Mouse (Mus musculus): Measurements from ENCODE around the gene Olfr592. TPM values are rescaled to one million over a fixed set of nuclear protein-coding genes. Genes with fewer than 3 reads are reported as not detected.
"Not testable (repeated sequence)": the region's sequence is repeated elsewhere in the genome, so short reads cannot be mapped to it uniquely, and the experiment has no call there.

Olfr592 gene
- not detected in 2 replicates for polyA plus RNA-seq (2012; rRNA removed)

DNA sequence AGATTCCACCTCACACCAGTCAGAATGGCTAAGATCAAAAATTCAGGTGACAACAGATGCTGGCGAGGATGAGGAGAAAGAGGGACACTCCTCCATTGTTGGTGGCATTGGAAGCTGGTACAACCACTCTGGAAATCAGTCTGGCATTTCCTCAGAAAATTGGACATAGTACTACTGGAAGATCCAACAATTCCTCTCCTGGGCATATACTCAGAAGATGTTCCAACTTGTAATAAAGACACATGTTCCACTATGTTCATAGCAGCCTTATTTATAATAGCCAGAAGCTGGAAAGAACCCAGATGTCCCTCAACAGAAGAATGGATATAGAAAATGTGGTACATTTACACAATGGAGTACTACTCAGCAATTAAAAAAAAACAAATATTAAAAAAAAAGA lies at the start of gene Olfr592:
Gene Olfr592 (plus strand): TSS at position 301 of the 400 bp plus-strand sequence.
- not testable (repeated sequence) for H3K4me1 ChIP-seq (ENCODE audit: control insufficient read depth, insufficient read depth, insufficient read length, low read length); H3K27ac ChIP-seq (ENCODE audit: insufficient read depth, low read depth, low read length); H3K4me3 ChIP-seq (ENCODE audit: low read depth, low read length); H3K27me3 ChIP-seq (ENCODE audit: control insufficient read depth, insufficient read depth, low read length); H3K36me3 ChIP-seq (ENCODE audit: control insufficient read depth, insufficient read depth, low read length)
- WGBS: 83% methylated on average over 1 of the region's 1 CpGs

DNA sequence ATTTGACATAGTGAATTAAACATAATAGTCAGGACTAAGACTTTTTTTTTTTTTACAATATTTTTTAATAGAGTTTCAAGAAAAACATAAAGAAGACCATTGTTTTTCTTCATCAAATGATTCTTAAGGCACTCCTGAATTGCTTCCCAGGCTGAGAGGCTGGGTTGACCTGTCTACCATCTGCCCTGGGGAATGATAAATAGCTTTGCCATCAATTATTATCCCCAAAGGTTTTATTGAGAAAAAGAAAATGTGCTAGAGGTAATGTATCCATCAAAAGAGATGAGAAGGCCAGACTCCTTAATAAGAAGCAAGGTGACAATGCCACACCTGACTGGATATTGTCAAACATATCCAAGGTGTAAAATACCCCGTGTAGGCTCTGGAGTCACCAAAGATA lies 44.0 kb upstream of the Olfr592 start, which contains the start of gene Olfr588-ps1:
Gene Olfr588-ps1 (plus strand): TSS at position 301 of the 400 bp plus-strand sequence.
- no peaks in the 10 kb centered on the region for H3K36me3 ChIP-seq (ENCODE audit: control insufficient read depth, insufficient read depth, low read length)
- H3K4me3 ChIP-seq (ENCODE audit: low read depth, low read length): no peak within 1 kb of the TSS
- H3K27me3 ChIP-seq (ENCODE audit: control insufficient read depth, insufficient read depth, low read length): no peaks in the 10 kb centered on the region
- H3K27ac ChIP-seq (ENCODE audit: insufficient read depth, low read depth, low read length): no peak within 1 kb of the TSS
- WGBS: 77% methylated on average over 1 of the region's 1 CpGs
- no peaks in the 10 kb centered on the region for H3K4me1 ChIP-seq (ENCODE audit: control insufficient read depth, insufficient read depth, insufficient read length, low read length)
- TF ChIP-seq CTCF (IDR thresholded peaks at IDR 0.05; ENCODE audit: extremely low read depth, insufficient read length, insufficient replicate concordance, low read depth, low read length) (no peak), POLR2A (IDR thresholded peaks at IDR 0.05; ENCODE audit: low read depth, low read length) (no peak)

DNA sequence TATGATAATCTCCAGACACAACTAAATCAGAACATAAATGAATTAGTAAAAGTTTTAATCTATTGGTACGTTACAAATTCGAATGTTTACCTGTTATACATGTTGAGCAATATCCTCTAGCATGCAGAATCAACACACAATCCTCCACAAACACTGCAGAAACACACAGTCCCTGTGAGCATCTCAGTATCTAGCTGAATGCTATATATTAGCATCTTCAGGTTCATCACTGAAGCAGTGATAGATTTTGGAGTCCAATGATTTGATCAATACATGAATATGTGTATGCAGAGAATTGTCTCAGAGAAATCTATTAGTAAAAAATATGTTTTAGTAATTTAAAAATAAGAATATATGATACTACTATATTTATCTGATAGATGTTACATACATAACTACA lies 28.3 kb upstream of the Olfr592 start, which contains the start of gene Olfr589:
Gene Olfr589 (minus strand): TSS at position 101 of the 400 bp plus-strand sequence.
- 47% methylated on average over 2 of the region's 2 CpGs for WGBS
- no peak within 1 kb of the TSS for H3K27ac ChIP-seq (ENCODE audit: insufficient read depth, low read depth, low read length)

DNA sequence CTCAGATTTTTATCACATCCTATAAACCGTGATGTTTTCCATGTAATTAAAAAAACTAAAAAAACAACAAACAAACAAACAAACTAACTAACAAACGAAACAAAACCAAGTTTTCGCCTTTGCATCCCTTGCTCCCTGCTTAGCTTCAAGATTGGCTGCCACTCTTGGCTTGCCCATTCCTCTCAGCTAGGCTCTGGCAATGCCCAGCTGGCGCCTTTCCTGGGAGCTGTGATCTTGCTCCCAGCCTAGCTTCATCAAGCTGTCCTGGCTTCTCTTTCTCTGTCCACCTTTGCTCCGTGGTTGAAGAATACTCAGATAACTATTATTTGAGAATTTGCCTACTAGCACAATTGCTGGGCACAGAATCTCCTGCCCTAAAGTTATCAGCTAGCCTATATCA lies 14.9 kb upstream of the Olfr592 start:
- Histone ChIP-seq H3K36me3 (ENCODE audit: control insufficient read depth, insufficient read depth, low read length) (no peaks in the 10 kb centered on the region), H3K27ac (ENCODE audit: insufficient read depth, low read depth, low read length) (no peak overlapping the region), H3K4me3 (ENCODE audit: low read depth, low read length) (no peak overlapping the region), H3K4me1 (ENCODE audit: control insufficient read depth, insufficient read depth, insufficient read length, low read length) (no peaks in the 10 kb centered on the region), H3K27me3 (ENCODE audit: control insufficient read depth, insufficient read depth, low read length) (no peaks in the 10 kb centered on the region)
- TF ChIP-seq POLR2A (IDR thresholded peaks at IDR 0.05; ENCODE audit: low read depth, low read length): no peak
- no peak for TF ChIP-seq CTCF (IDR thresholded peaks at IDR 0.05; ENCODE audit: extremely low read depth, insufficient read length, insufficient replicate concordance, low read depth, low read length)
- WGBS: 66% methylated on average over 5 of the region's 5 CpGs

More for the DNA sequence above, 28.3 kb upstream of the Olfr592 start, which contains the start of gene Olfr589:
- no peak within 1 kb of the TSS for H3K4me3 ChIP-seq (ENCODE audit: low read depth, low read length)
- no peaks in the 10 kb centered on the region for H3K36me3 ChIP-seq (ENCODE audit: control insufficient read depth, insufficient read depth, low read length)
- H3K27me3 ChIP-seq (ENCODE audit: control insufficient read depth, insufficient read depth, low read length): no peaks in the 10 kb centered on the region
- no peak for TF ChIP-seq POLR2A (IDR thresholded peaks at IDR 0.05; ENCODE audit: low read depth, low read length)
- TF ChIP-seq CTCF (IDR thresholded peaks at IDR 0.05; ENCODE audit: extremely low read depth, insufficient read length, insufficient replicate concordance, low read depth, low read length): no peak
- no peaks in the 10 kb centered on the region for H3K4me1 ChIP-seq (ENCODE audit: control insufficient read depth, insufficient read depth, insufficient read length, low read length)

DNA sequence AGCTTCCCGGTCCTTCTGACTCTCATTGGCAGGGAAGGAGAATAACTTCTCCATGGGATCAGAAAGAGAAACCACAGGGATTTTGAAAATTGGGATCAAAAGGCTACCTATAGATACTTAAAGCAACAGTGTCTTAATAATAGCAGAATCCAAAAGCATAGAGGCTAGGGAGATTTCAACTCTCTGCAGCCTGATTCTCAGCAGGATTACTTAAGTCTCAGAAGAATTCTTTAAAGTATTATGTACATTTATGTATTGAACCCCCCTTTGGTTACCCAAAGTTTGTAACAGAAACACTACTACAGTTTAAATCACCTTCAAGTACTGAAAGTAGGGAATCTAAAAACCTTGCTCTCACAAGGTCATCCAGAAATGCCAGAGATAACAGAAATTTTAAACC lies 6.4 kb upstream of the Olfr592 start, which contains the start of gene Olfr591:
Gene Olfr591 (minus strand): TSS at position 101 of the 400 bp plus-strand sequence.
- Histone ChIP-seq H3K27me3 (ENCODE audit: control insufficient read depth, insufficient read depth, low read length) (no peaks in the 10 kb centered on the region), H3K36me3 (ENCODE audit: control insufficient read depth, insufficient read depth, low read length) (no peaks in the 10 kb centered on the region), H3K27ac (ENCODE audit: insufficient read depth, low read depth, low read length) (no peak within 1 kb of the TSS), H3K4me3 (ENCODE audit: low read depth, low read length) (no peak within 1 kb of the TSS), H3K4me1 (ENCODE audit: control insufficient read depth, insufficient read depth, insufficient read length, low read length) (no peaks in the 10 kb centered on the region)
- WGBS: 73% methylated on average over 1 of the region's 1 CpGs
- TF ChIP-seq CTCF (IDR thresholded peaks at IDR 0.05; ENCODE audit: extremely low read depth, insufficient read length, insufficient replicate concordance, low read depth, low read length): no peak
- no peak for TF ChIP-seq POLR2A (IDR thresholded peaks at IDR 0.05; ENCODE audit: low read depth, low read length)

DNA sequence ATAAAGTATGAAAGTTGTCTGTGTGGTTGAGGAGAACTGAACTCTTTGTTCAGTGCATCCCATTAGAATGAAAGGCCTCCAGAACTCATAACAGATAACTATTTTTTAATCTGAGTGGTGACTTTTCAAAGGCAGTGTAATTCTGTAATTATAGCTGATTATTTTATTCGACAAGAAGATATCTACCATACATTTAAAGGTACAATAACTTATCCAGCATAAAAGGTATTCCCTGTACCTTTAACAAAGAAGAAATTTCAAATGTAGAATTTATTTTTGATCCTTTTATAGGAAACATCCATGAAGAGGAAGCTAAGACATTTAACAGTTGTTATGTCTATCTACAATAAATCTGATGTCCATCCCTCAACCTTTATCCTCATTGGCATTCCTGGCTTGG lies 27.0 kb downstream of the Olfr592 start, which contains the start of gene Olfr593:
Gene Olfr593 (plus strand): TSS at position 301 of the 400 bp plus-strand sequence.
- no peak within 1 kb of the TSS for H3K4me3 ChIP-seq (ENCODE audit: low read depth, low read length)
- H3K27me3 ChIP-seq (ENCODE audit: control insufficient read depth, insufficient read depth, low read length): no peaks in the 10 kb centered on the region
- no peak for TF ChIP-seq CTCF (IDR thresholded peaks at IDR 0.05; ENCODE audit: extremely low read depth, insufficient read length, insufficient replicate concordance, low read depth, low read length)
- no peak for TF ChIP-seq POLR2A (IDR thresholded peaks at IDR 0.05; ENCODE audit: low read depth, low read length)
- no peaks in the 10 kb centered on the region for H3K4me1 ChIP-seq (ENCODE audit: control insufficient read depth, insufficient read depth, insufficient read length, low read length)
- no peaks in the 10 kb centered on the region for H3K36me3 ChIP-seq (ENCODE audit: control insufficient read depth, insufficient read depth, low read length)
- 69% methylated on average over 1 of the region's 1 CpGs for WGBS
- H3K27ac ChIP-seq (ENCODE audit: insufficient read depth, low read depth, low read length): no peak within 1 kb of the TSS

DNA sequence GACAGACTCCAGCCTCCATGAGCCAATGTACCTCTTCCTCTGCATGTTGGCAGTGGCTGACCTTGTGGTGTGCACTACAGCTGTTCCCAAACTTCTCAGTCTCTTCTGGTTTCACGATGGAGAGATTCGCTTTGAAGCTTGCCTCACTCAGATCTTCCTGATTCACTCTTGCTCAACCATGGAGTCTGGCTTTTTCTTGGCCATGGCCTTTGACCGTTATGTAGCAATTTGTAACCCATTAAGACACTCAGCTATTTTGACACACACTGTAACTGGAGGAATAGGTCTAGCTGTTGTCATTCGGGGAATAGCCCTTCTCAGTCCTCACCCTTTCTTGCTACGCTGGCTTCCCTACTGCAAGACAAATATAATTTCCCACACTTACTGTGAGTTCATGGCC lies 27.4 kb downstream of the Olfr592 start:
- H3K27me3 ChIP-seq (ENCODE audit: control insufficient read depth, insufficient read depth, low read length); H3K27ac ChIP-seq (ENCODE audit: insufficient read depth, low read depth, low read length): not testable (repeated sequence)
- WGBS: 80% methylated on average over 5 of the region's 5 CpGs

DNA sequence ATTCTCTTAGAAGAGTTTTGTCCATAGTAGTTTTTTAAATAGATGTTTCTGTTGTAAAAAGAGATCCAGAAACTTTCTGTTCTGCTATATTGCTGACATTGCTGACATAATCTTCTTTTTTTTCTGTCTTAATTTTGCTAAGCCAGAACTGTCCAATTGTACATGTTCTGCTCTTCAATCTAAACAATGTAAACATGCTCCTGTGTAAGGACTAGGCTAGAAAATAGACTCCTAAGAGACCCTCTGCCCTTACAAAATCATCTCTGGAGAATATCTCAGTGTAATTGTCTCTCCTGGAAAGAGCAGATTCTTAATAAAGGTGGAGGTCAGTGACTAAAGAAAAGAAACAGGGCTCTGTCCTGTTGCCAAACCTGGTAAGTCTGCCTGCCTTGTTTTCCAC lies 32.1 kb downstream of the Olfr592 start, which contains the start of gene Olfr594:
Gene Olfr594 (plus strand): TSS at position 301 of the 400 bp plus-strand sequence.
- no peaks in the 10 kb centered on the region for H3K4me1 ChIP-seq (ENCODE audit: control insufficient read depth, insufficient read depth, insufficient read length, low read length)
- no peak within 1 kb of the TSS for H3K27ac ChIP-seq (ENCODE audit: insufficient read depth, low read depth, low read length)
- H3K4me3 ChIP-seq (ENCODE audit: low read depth, low read length): no peak within 1 kb of the TSS
- TF ChIP-seq CTCF (IDR thresholded peaks at IDR 0.05; ENCODE audit: extremely low read depth, insufficient read length, insufficient replicate concordance, low read depth, low read length) (no peak), POLR2A (IDR thresholded peaks at IDR 0.05; ENCODE audit: low read depth, low read length) (no peak)
- H3K27me3 ChIP-seq (ENCODE audit: control insufficient read depth, insufficient read depth, low read length): no peaks in the 10 kb centered on the region
- no peaks in the 10 kb centered on the region for H3K36me3 ChIP-seq (ENCODE audit: control insufficient read depth, insufficient read depth, low read length)

More for the DNA sequence above, 27.4 kb downstream of the Olfr592 start:
- H3K4me1 ChIP-seq (ENCODE audit: control insufficient read depth, insufficient read depth, insufficient read length, low read length); H3K36me3 ChIP-seq (ENCODE audit: control insufficient read depth, insufficient read depth, low read length); H3K4me3 ChIP-seq (ENCODE audit: low read depth, low read length): not testable (repeated sequence)

Other genes starting within 250 kb of the Olfr592 start
- not detected in 2 replicates for gene Olfr573-ps1, start 242.2 kb upstream of the Olfr592 start, polyA plus RNA-seq (2012; rRNA removed)
- gene Olfr574, start 236.3 kb upstream of the Olfr592 start, polyA plus RNA-seq (2012; rRNA removed): not detected in 2 replicates
- not detected in 2 replicates for gene Olfr575, start 226.0 kb upstream of the Olfr592 start, polyA plus RNA-seq (2012; rRNA removed)
- not detected in 2 replicates for gene Olfr576, start 222.1 kb upstream of the Olfr592 start, polyA plus RNA-seq (2012; rRNA removed)
- not detected in 2 replicates for gene Olfr577, start 208.9 kb upstream of the Olfr592 start, polyA plus RNA-seq (2012; rRNA removed)
- not detected in 2 replicates for gene Olfr578, start 195.5 kb upstream of the Olfr592 start, polyA plus RNA-seq (2012; rRNA removed)
- not detected in 2 replicates for gene Olfr582, start 146.8 kb upstream of the Olfr592 start, polyA plus RNA-seq (2012; rRNA removed)
- gene Olfr583, start 133.5 kb upstream of the Olfr592 start, polyA plus RNA-seq (2012; rRNA removed): not detected in 2 replicates
- not detected in 2 replicates for gene Olfr584, start 102.9 kb upstream of the Olfr592 start, polyA plus RNA-seq (2012; rRNA removed)
- not detected in 2 replicates for gene Olfr585, start 87.1 kb upstream of the Olfr592 start, polyA plus RNA-seq (2012; rRNA removed)
- not detected in 2 replicates for gene Olfr586, start 59.2 kb upstream of the Olfr592 start, polyA plus RNA-seq (2012; rRNA removed)
- gene Olfr588-ps1, start 43.9 kb upstream of the Olfr592 start, polyA plus RNA-seq (2012; rRNA removed): not detected in 2 replicates
- not detected in 2 replicates for gene Olfr589, start 28.4 kb upstream of the Olfr592 start, polyA plus RNA-seq (2012; rRNA removed)
- gene Olfr591, start 6.5 kb upstream of the Olfr592 start, polyA plus RNA-seq (2012; rRNA removed): not detected in 2 replicates
- not detected in 2 replicates for gene Olfr593, start 27.1 kb downstream of the Olfr592 start, polyA plus RNA-seq (2012; rRNA removed)
- not detected in 2 replicates for gene Olfr594, start 32.2 kb downstream of the Olfr592 start, polyA plus RNA-seq (2012; rRNA removed)
- gene Usp17ld, start 67.7 kb downstream of the Olfr592 start, polyA plus RNA-seq (2012; rRNA removed): not detected in 2 replicates
- gene Olfr596, start 120.8 kb downstream of the Olfr592 start, polyA plus RNA-seq (2012; rRNA removed): not detected in 2 replicates
- gene Olfr597, start 131.5 kb downstream of the Olfr592 start, polyA plus RNA-seq (2012; rRNA removed): not detected in 2 replicates
- gene Olfr598, start 138.8 kb downstream of the Olfr592 start, polyA plus RNA-seq (2012; rRNA removed): not detected in 2 replicates
- gene Olfr599, start 151.1 kb downstream of the Olfr592 start, polyA plus RNA-seq (2012; rRNA removed): not detected in 2 replicates
- not detected in 2 replicates for gene Olfr600, start 164.9 kb downstream of the Olfr592 start, polyA plus RNA-seq (2012; rRNA removed)
- gene Olfr601, start 177.9 kb downstream of the Olfr592 start, polyA plus RNA-seq (2012; rRNA removed): not detected in 2 replicates
- gene Olfr603, start 201.4 kb downstream of the Olfr592 start, polyA plus RNA-seq (2012; rRNA removed): not detected in 2 replicates
- gene Usp17lc, start 230.3 kb downstream of the Olfr592 start, polyA plus RNA-seq (2012; rRNA removed): not detected in 2 replicates